Mouse (Mus musculus): ENCODE results near the gene Col25a1. TPM values are rescaled to one million over a fixed set of nuclear protein-coding genes. Genes with fewer than 3 reads are reported as not detected.

The Col25a1 gene
- polyA plus RNA-seq, 1 experiment from 2014 or later = 4.6 TPM

DNA sequence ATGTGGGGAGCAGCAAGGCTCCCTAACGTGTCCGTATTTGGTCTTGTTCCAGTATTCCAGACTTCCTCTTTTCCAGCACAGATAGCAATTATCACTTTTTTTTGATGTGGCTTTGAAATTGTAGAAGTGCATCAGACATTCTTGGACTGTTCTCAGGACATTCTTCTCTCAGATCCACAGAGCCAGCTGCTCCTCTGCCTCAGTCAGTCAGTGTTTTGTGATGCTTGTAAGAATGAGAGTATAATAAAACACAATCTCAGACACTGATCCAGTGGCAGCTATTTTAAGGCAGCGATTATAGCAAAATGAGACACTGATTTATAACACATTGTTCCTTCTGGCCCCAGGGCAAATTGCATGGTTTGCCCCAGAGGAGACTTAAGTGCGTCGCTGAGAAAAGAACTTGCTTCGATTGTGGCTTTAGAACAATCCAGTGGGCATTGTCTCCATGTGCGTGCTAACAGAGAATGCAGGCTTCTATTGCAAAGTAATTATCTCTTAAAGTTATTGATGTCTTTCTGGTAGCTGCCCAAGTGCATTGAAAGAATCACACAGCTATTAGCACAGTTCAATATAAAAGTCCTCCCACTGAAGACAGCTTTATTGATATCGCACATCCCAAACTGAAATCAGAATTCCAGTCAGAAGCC, 111.5 kb downstream of the Col25a1 start:
- Histone ChIP-seq H3K9ac (ENCODE audit: low read length) (no peak overlapping the region), H3K27me3 (ENCODE audit: control insufficient read depth, insufficient read depth, low read length) (no peaks in the 10 kb centered on the region), H3K4me2 (ENCODE audit: low read depth, low read length) (no peak overlapping the region), H3K4me3 (replicated peaks; ENCODE audit: low read length) (no peak overlapping the region), H3K36me3 (ENCODE audit: control insufficient read depth, insufficient read depth, low read length) (no peaks in the 10 kb centered on the region), H3K4me1 (ENCODE audit: control insufficient read depth, insufficient read depth, low read length) (no peaks in the 10 kb centered on the region), H3K27ac (ENCODE audit: low read length) (no peak overlapping the region), H3K9me3 (replicated peaks; ENCODE audit: control insufficient read depth, low read length) (no peaks in the 10 kb centered on the region)
- 76% methylated on average over 8 of the region's 8 CpGs for WGBS
- ATAC-seq (ENCODE audit: insufficient read depth, low FRiP score) = no peak

DNA sequence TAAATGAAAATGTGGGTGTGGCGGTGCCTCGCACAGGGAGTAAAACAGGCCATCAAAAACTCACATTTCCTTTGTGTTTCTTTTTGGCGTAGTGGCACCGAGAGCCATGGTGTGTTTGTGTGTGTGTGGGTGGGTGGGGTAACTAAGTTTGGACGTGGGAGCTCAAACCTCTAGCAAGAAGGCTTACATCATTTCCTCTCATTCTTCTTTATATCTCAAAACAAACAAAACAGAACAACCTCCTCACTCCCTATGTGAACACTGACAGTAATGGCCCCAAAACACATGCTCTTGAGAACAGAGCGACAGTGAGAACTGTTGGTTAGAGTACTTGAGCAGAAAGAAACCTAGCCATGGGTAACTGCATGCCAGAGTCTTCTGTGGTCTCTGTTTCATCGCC, 121.1 kb downstream of the Col25a1 start:
- ATAC-seq (ENCODE audit: insufficient read depth, low FRiP score) = no peak
- Histone ChIP-seq H3K9me3 (replicated peaks; ENCODE audit: control insufficient read depth, low read length) (no peaks in the 10 kb centered on the region), H3K4me2 (ENCODE audit: low read depth, low read length) (no peak overlapping the region)

DNA sequence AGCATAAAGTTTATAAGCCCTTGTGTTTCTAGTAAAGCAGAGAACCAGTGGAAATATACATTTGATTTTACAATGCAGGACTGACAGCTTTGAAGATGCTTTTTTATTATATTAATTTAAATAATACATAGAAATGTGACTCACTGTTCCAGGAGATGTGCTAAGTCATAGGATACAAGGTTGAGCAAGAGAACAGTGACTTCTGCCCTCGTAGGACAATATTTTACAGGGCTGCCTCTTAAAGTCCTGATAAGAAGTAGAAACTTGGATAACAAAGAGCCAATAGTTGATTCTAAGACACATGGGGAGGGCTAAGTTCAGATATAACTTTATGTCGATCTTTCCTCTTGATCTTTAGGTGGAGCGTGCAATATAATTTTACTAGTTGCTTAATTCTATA, 124.8 kb downstream of the Col25a1 start:
- no peak overlapping the region for H3K27ac ChIP-seq (ENCODE audit: low read length)
- H3K36me3 ChIP-seq (ENCODE audit: control insufficient read depth, insufficient read depth, low read length) = no peaks in the 10 kb centered on the region
- H3K27me3 ChIP-seq (ENCODE audit: control insufficient read depth, insufficient read depth, low read length) = no peaks in the 10 kb centered on the region
- no peaks in the 10 kb centered on the region for H3K4me1 ChIP-seq (ENCODE audit: control insufficient read depth, insufficient read depth, low read length)
- H3K9ac ChIP-seq (ENCODE audit: low read length) = no peak overlapping the region
- H3K9me3 ChIP-seq (replicated peaks; ENCODE audit: control insufficient read depth, low read length) = no peaks in the 10 kb centered on the region
- no peak overlapping the region for H3K4me2 ChIP-seq (ENCODE audit: low read depth, low read length)
- H3K4me3 ChIP-seq (replicated peaks; ENCODE audit: low read length) = no peak overlapping the region
- WGBS = 81% methylated on average over 3 of the region's 3 CpGs
- no peak for ATAC-seq (ENCODE audit: insufficient read depth, low FRiP score)

More for the DNA sequence above, 121.1 kb downstream of the Col25a1 start:
- Histone ChIP-seq H3K4me3 (replicated peaks; ENCODE audit: low read length) (no peak overlapping the region), H3K4me1 (ENCODE audit: control insufficient read depth, insufficient read depth, low read length) (no peaks in the 10 kb centered on the region), H3K27ac (ENCODE audit: low read length) (no peak overlapping the region), H3K9ac (ENCODE audit: low read length) (no peak overlapping the region), H3K36me3 (ENCODE audit: control insufficient read depth, insufficient read depth, low read length) (no peaks in the 10 kb centered on the region), H3K27me3 (ENCODE audit: control insufficient read depth, insufficient read depth, low read length) (no peaks in the 10 kb centered on the region)
- 77% methylated on average over 7 of the region's 7 CpGs for WGBS

DNA sequence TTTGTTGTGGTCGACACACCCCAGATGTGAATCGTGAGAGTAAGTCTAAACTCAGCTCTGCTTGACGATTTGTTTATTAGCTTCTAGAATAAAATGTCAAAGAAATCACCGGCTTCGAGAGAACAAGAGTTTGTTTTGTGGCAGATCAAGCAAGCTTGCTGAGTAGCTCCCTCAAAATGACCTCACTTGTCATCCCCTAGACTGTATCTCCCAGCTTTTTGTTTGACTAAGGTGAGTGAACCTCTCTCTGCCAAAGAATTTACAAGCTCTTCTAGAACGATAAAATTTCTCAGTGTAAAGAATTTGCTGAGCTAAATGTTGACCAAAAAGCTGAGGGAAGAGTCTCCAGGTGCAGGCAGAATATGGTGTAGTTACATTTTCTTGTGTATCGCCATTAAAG, 125.3 kb downstream of the Col25a1 start:
- no peak overlapping the region for H3K9ac ChIP-seq (ENCODE audit: low read length)
- H3K36me3 ChIP-seq (ENCODE audit: control insufficient read depth, insufficient read depth, low read length) = no peaks in the 10 kb centered on the region
- no peaks in the 10 kb centered on the region for H3K9me3 ChIP-seq (replicated peaks; ENCODE audit: control insufficient read depth, low read length)
- no peak overlapping the region for H3K4me2 ChIP-seq (ENCODE audit: low read depth, low read length)
- no peak for ATAC-seq (ENCODE audit: insufficient read depth, low FRiP score)
- H3K27me3 ChIP-seq (ENCODE audit: control insufficient read depth, insufficient read depth, low read length) = no peaks in the 10 kb centered on the region
- 51% methylated on average over 7 of the region's 7 CpGs for WGBS
- H3K27ac ChIP-seq (ENCODE audit: low read length) = no peak overlapping the region
- H3K4me3 ChIP-seq (replicated peaks; ENCODE audit: low read length) = no peak overlapping the region
- no peaks in the 10 kb centered on the region for H3K4me1 ChIP-seq (ENCODE audit: control insufficient read depth, insufficient read depth, low read length)

DNA sequence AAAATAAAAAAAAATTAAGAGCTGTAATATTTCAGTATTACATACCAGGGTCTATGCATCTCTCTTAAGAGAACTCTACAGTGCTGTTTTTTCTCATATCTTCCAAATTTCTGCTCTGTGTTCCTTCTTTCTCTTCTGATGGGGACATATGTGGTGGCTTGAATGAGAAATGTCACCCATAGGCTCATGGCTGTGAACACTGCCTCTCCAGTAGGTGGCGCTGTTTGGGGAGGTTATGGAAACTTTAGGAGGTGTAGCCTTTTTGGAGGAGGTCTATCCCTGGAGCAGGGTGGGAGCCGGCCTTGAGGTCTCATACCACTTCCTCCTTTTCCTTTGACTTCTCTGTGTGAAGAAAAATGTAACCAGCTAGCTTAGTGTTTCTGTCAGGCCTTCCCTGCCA, 128.4 kb downstream of the Col25a1 start:
- no peak overlapping the region for H3K4me2 ChIP-seq (ENCODE audit: low read depth, low read length)
- no peak for ATAC-seq (ENCODE audit: insufficient read depth, low FRiP score)

DNA sequence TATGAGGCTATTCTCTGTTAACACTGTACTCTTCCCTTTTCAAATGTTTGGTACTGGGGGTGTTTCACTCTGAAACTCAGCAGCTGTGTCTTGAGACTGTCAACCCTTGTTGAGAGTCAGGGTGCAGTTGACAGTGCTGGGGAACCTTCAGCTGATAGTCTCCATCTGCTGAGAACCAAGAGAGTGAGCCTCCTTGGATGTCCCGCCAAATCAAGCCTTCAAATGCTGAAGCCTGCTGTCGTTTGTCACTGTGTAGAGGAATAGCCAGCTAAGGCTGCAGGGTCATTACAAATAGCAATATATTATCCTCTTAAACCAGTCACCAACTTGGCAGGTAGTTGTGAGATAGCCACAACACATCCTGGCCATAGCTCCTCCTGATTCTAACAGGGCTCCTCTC, 129.0 kb downstream of the Col25a1 start:
- ATAC-seq (ENCODE audit: insufficient read depth, low FRiP score) = no peak
- no peak overlapping the region for H3K9ac ChIP-seq (ENCODE audit: low read length)
- no peaks in the 10 kb centered on the region for H3K9me3 ChIP-seq (replicated peaks; ENCODE audit: control insufficient read depth, low read length)
- no peak overlapping the region for H3K4me3 ChIP-seq (replicated peaks; ENCODE audit: low read length)
- no peaks in the 10 kb centered on the region for H3K4me1 ChIP-seq (ENCODE audit: control insufficient read depth, insufficient read depth, low read length)
- no peak overlapping the region for H3K4me2 ChIP-seq (ENCODE audit: low read depth, low read length)
- no peaks in the 10 kb centered on the region for H3K36me3 ChIP-seq (ENCODE audit: control insufficient read depth, insufficient read depth, low read length)
- WGBS = 48% methylated on average over 2 of the region's 2 CpGs
- no peak overlapping the region for H3K27ac ChIP-seq (ENCODE audit: low read length)
- no peaks in the 10 kb centered on the region for H3K27me3 ChIP-seq (ENCODE audit: control insufficient read depth, insufficient read depth, low read length)

More for the DNA sequence above, 128.4 kb downstream of the Col25a1 start:
- Histone ChIP-seq H3K36me3 (ENCODE audit: control insufficient read depth, insufficient read depth, low read length) (no peaks in the 10 kb centered on the region), H3K9me3 (replicated peaks; ENCODE audit: control insufficient read depth, low read length) (no peaks in the 10 kb centered on the region), H3K9ac (ENCODE audit: low read length) (no peak overlapping the region), H3K4me3 (replicated peaks; ENCODE audit: low read length) (no peak overlapping the region), H3K27ac (ENCODE audit: low read length) (no peak overlapping the region), H3K27me3 (ENCODE audit: control insufficient read depth, insufficient read depth, low read length) (no peaks in the 10 kb centered on the region), H3K4me1 (ENCODE audit: control insufficient read depth, insufficient read depth, low read length) (no peaks in the 10 kb centered on the region)
- WGBS = 87% methylated on average over 2 of the region's 2 CpGs

DNA sequence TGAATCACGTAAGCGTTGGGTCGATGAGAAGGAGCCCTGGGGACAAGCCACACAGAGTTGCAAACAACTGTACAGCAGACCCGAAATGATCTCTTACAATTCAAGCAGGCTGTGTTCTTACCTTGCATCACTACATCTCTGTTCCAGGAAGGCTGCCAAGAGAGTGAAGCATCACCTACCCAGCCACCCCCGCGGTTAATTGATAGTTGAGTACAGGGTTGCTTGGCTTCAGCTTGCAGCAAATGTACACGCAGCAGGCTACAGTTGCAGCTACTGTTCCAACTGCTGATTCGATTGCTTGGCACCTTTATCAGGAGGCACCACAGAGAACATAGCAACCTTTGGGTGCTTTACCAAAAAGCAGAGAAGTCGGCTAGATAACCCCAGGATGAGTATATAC, 133.8 kb downstream of the Col25a1 start:
- WGBS = 72% methylated on average over 9 of the region's 9 CpGs
- no peak for ATAC-seq (ENCODE audit: insufficient read depth, low FRiP score)

DNA sequence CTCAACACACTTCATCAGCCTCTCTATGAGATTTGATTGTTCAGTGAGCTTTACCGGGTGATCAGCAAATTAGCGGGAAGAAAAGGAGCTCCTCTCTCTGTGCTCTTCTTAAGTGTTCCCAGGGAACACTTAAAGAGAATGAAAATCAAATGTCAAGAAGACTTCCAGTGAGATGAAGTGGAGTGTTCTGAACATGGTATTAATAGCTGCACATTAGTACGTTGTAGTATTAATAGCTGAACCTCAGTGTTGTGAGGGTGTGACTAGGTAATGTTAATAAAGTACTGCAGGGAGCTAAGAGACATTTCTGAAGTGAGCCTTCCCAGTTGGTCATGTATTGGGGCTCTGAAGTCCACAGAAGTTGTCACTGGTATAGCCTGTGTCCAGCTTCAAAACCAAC, 139.2 kb downstream of the Col25a1 start:
- WGBS = 69% methylated on average over 3 of the region's 3 CpGs
- no peak overlapping the region for H3K27ac ChIP-seq (ENCODE audit: low read length)
- no peaks in the 10 kb centered on the region for H3K9me3 ChIP-seq (replicated peaks; ENCODE audit: control insufficient read depth, low read length)
- no peak for ATAC-seq (ENCODE audit: insufficient read depth, low FRiP score)
- no peaks in the 10 kb centered on the region for H3K36me3 ChIP-seq (ENCODE audit: control insufficient read depth, insufficient read depth, low read length)
- no peaks in the 10 kb centered on the region for H3K4me1 ChIP-seq (ENCODE audit: control insufficient read depth, insufficient read depth, low read length)
- H3K9ac ChIP-seq (ENCODE audit: low read length) = no peak overlapping the region
- H3K27me3 ChIP-seq (ENCODE audit: control insufficient read depth, insufficient read depth, low read length) = no peaks in the 10 kb centered on the region
- no peak overlapping the region for H3K4me3 ChIP-seq (replicated peaks; ENCODE audit: low read length)
- H3K4me2 ChIP-seq (ENCODE audit: low read depth, low read length) = no peak overlapping the region

More for the DNA sequence above, 133.8 kb downstream of the Col25a1 start:
- Histone ChIP-seq H3K27me3 (ENCODE audit: control insufficient read depth, insufficient read depth, low read length) (no peaks in the 10 kb centered on the region), H3K9ac (ENCODE audit: low read length) (no peak overlapping the region), H3K9me3 (replicated peaks; ENCODE audit: control insufficient read depth, low read length) (no peaks in the 10 kb centered on the region), H3K4me3 (replicated peaks; ENCODE audit: low read length) (no peak overlapping the region), H3K36me3 (ENCODE audit: control insufficient read depth, insufficient read depth, low read length) (no peaks in the 10 kb centered on the region), H3K4me2 (ENCODE audit: low read depth, low read length) (no peak overlapping the region), H3K27ac (ENCODE audit: low read length) (no peak overlapping the region), H3K4me1 (ENCODE audit: control insufficient read depth, insufficient read depth, low read length) (no peaks in the 10 kb centered on the region)

DNA sequence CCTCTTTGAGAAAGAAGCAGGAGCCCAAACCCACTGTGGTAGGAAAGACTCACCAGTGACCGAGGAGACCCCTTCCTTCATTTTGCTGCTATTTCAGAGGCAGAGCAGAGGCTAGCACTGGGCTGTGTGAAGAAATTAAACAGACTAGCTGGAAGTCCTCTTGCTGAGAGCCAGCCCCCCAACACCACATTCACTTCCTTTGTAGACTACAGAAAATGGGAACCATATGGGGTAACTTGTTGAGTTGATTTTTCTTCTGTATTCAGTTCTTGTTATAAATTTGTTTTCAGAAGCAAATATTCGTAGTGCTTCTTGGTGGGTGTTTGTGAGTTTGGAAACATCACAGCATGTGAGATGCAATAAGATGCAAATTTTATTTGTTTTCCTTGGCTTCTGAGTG, 142.6 kb downstream of the Col25a1 start:
- no peak overlapping the region for H3K4me3 ChIP-seq (replicated peaks; ENCODE audit: low read length)
- ATAC-seq (ENCODE audit: insufficient read depth, low FRiP score) = no peak
- no peaks in the 10 kb centered on the region for H3K9me3 ChIP-seq (replicated peaks; ENCODE audit: control insufficient read depth, low read length)
- no peaks in the 10 kb centered on the region for H3K4me1 ChIP-seq (ENCODE audit: control insufficient read depth, insufficient read depth, low read length)
- WGBS = 81% methylated on average over 2 of the region's 2 CpGs
- no peak overlapping the region for H3K9ac ChIP-seq (ENCODE audit: low read length)
- H3K27me3 ChIP-seq (ENCODE audit: control insufficient read depth, insufficient read depth, low read length) = no peaks in the 10 kb centered on the region
- no peaks in the 10 kb centered on the region for H3K36me3 ChIP-seq (ENCODE audit: control insufficient read depth, insufficient read depth, low read length)
- H3K4me2 ChIP-seq (ENCODE audit: low read depth, low read length) = no peak overlapping the region
- H3K27ac ChIP-seq (ENCODE audit: low read length) = no peak overlapping the region
